Mouse (Mus musculus) C2C12 (cell line): Measurements from ENCODE around the gene Rrp1.

Experiments
- CEBPB ChIP-seq: IDR thresholded peaks from one replicate; pipeline ENCODE4 v1.6.1; 2011; ENCODE audit warnings: low read depth, mild to moderate bottlenecking, control low read depth, moderate library complexity
- CTCF ChIP-seq: IDR thresholded peaks from one replicate; pipeline ENCODE4 v1.5.1; 2011; ENCODE audit not compliant: control insufficient read depth, insufficient read depth, insufficient read length
- MAX ChIP-seq: IDR thresholded peaks from one replicate; pipeline ENCODE4 v1.6.1; 2011; ENCODE audit warnings: mild to moderate bottlenecking, control low read depth
- MYOG ChIP-seq: IDR thresholded peaks from one replicate; pipeline ENCODE4 v1.6.1; 2011; ENCODE audit not compliant: control insufficient read depth, insufficient read length; ENCODE audit errors: extremely low read depth

GRCm38 (mm10) chr10:78351564-78351886 lies 61.3 kb downstream of the Rrp1 start:
- TF ChIP-seq CTCF (no peak), MYOG (no peak), MAX (no peak), CEBPB (no peak)
